Mouse (Mus musculus) right cerebral cortex, postnatal 36 days (tissue): ENCODE measurements around the gene Ppp2r5d.

Experiments used
- DNase-seq, 2 experiments: peaks; one replicate each; pipeline ENCODE4 v3.0.0; 2022; ENCODE audit warnings: low spot score in 2 of 2, mixed read lengths in 1 of 2

The Ppp2r5d gene

GRCm38 (mm10) chr17:46704887-46705835, at the start of gene Ppp2r5d:
TSS of gene Ppp2r5d (minus strand) at chr17:46705111.
- peak; percentile 96 to 97 for DNase-seq

GRCm38 (mm10) chr17:46751794-46752556, 47.1 kb upstream of the Ppp2r5d start, which contains the start of gene Cnpy3:
TSS of gene Cnpy3 (minus strand) at chr17:46752214.
- DNase-seq: peak; percentile 98 to 99

GRCm38 (mm10) chr17:46751056-46751793, 46.3 kb upstream of the Ppp2r5d start:
- no peak for DNase-seq

- DNase-seq: no peak
These were observed 45.7 kb upstream of the Ppp2r5d start for GRCm38 (mm10) chr17:46750580-46750979.

- no peak for DNase-seq
These were observed 44.4 kb upstream of the Ppp2r5d start for GRCm38 (mm10) chr17:46749282-46749681.

- no peak for DNase-seq
These were observed 42.9 kb upstream of the Ppp2r5d start for GRCm38 (mm10) chr17:46747806-46748205.

GRCm38 (mm10) chr17:46747234-46747633, 42.3 kb upstream of the Ppp2r5d start:
- no peak for DNase-seq

- DNase-seq: no peak
These were observed 40.6 kb upstream of the Ppp2r5d start for GRCm38 (mm10) chr17:46745506-46745905.

GRCm38 (mm10) chr17:46742986-46743385, 38.1 kb upstream of the Ppp2r5d start:
- no peak for DNase-seq

- no peak for DNase-seq
These were observed 36.4 kb upstream of the Ppp2r5d start for GRCm38 (mm10) chr17:46741305-46741704.

- no peak for DNase-seq
These were observed 31.2 kb upstream of the Ppp2r5d start for GRCm38 (mm10) chr17:46736160-46736559.

- DNase-seq: no peak
These were observed 30.4 kb upstream of the Ppp2r5d start for GRCm38 (mm10) chr17:46735287-46735686.

GRCm38 (mm10) chr17:46734055-46734454, 29.1 kb upstream of the Ppp2r5d start:
- no peak for DNase-seq

- no peak for DNase-seq
These were observed 24.0 kb upstream of the Ppp2r5d start, which contains the start of gene Gnmt for GRCm38 (mm10) chr17:46728904-46729318. TSS of gene Gnmt (minus strand) at chr17:46729168.

GRCm38 (mm10) chr17:46728496-46728895, 23.6 kb upstream of the Ppp2r5d start:
- DNase-seq: no peak

GRCm38 (mm10) chr17:46728021-46728420, 23.1 kb upstream of the Ppp2r5d start:
- DNase-seq: no peak

GRCm38 (mm10) chr17:46727271-46727670, 22.4 kb upstream of the Ppp2r5d start:
- DNase-seq: no peak

- no peak for DNase-seq
These were observed 21.1 kb upstream of the Ppp2r5d start for GRCm38 (mm10) chr17:46725731-46726645.

- DNase-seq: no peak
These were observed 20.4 kb upstream of the Ppp2r5d start for GRCm38 (mm10) chr17:46725273-46725672.

GRCm38 (mm10) chr17:46724477-46725084, 19.7 kb upstream of the Ppp2r5d start:
- DNase-seq: no peak
